Mouse (Mus musculus) retina, embryonic 14.5 days (tissue): Measurements from ENCODE around the gene Zfp429.
"Not testable (repeated sequence)": the region's sequence is repeated elsewhere in the genome, so short reads cannot be mapped to it uniquely, and the experiment has no call there.

Experiments
- DNase-seq: peaks from one replicate; pipeline ENCODE4 v3.0.0-alpha.2; 2015; ENCODE audit warnings: low spot score

The Zfp429 gene

GRCm38 (mm10) chr13:67399183-67399903, at the start of gene Zfp429:
Zfp429 (minus strand) TSS chr13:67399819.
- peak; percentile 64 for DNase-seq

GRCm38 (mm10) chr13:67437095-67437494, 37.5 kb upstream of the Zfp429 start:
- DNase-seq: not testable (repeated sequence)

GRCm38 (mm10) chr13:67428116-67428515, 28.5 kb upstream of the Zfp429 start:
- no peak for DNase-seq

GRCm38 (mm10) chr13:67425699-67426098, 26.1 kb upstream of the Zfp429 start:
- not testable (repeated sequence) for DNase-seq

GRCm38 (mm10) chr13:67422532-67422931, 22.9 kb upstream of the Zfp429 start:
- not testable (repeated sequence) for DNase-seq

GRCm38 (mm10) chr13:67421207-67421857, 21.7 kb upstream of the Zfp429 start, which contains the start of gene Zfp459:
Zfp459 (minus strand) TSS chr13:67421418.
- peak; percentile 77 for DNase-seq

- DNase-seq: no peak
These were observed 21.1 kb upstream of the Zfp429 start for GRCm38 (mm10) chr13:67420558-67421206.

GRCm38 (mm10) chr13:67416811-67417210, 17.2 kb upstream of the Zfp429 start:
- DNase-seq: no peak

- no peak for DNase-seq
These were observed 16.1 kb upstream of the Zfp429 start for GRCm38 (mm10) chr13:67415759-67416158.

- not testable (repeated sequence) for DNase-seq
These were observed 14.0 kb upstream of the Zfp429 start for GRCm38 (mm10) chr13:67413634-67414033.

GRCm38 (mm10) chr13:67376255-67376654, 23.4 kb downstream of the Zfp429 start:
- DNase-seq: peak; percentile 10

GRCm38 (mm10) chr13:67375050-67375911, 24.3 kb downstream of the Zfp429 start, which contains the start of the genes Gm28041 and Zfp456:
Gm28041 (minus strand) TSS chr13:67375733.
Zfp456 (minus strand) TSS chr13:67375810.
- DNase-seq: peak; percentile 72

- DNase-seq: peak; percentile 93
These were observed 39.4 kb downstream of the Zfp429 start, which contains the start of the genes Gm28044 and Zfp953 for GRCm38 (mm10) chr13:67360131-67360744. Gm28044 (minus strand) TSS chr13:67360536. Zfp953 (minus strand) TSS chr13:67360605.

- DNase-seq: no peak
These were observed 47.8 kb downstream of the Zfp429 start for GRCm38 (mm10) chr13:67351854-67352253.

- DNase-seq: no peak
These were observed 56.2 kb downstream of the Zfp429 start for GRCm38 (mm10) chr13:67343422-67343821.
